Mouse (Mus musculus): ENCODE data around the gene Diras2. TPM values are rescaled to one million over a fixed set of nuclear protein-coding genes. Genes with fewer than 3 reads are reported as not detected.

The Diras2 gene
- polyA plus RNA-seq (2012; rRNA removed), result 3.9 and 5.5 TPM in 2 replicates

GRCm38 (mm10) chr13:52531121-52531520 lies at the start of gene Diras2:
Gene Diras2, minus strand, starts transcription at chr13:52531279.

Other genes starting within 250 kb of the Diras2 start
- gene Syk, start 51.9 kb upstream of the Diras2 start, polyA plus RNA-seq (2012; rRNA removed), result 20.0 and 20.6 TPM in 2 replicates

Data from colon, adult 2 months (tissue).